Comparison of ENCODE assay signal across 9 mouse cellular contexts in genomic region chr7:28208396-28208987, GRCm38 (mm10). TPM values are rescaled to one million over a fixed set of nuclear protein-coding genes. Genes with fewer than 3 reads are reported as not detected.
DNase-seq lines count a peak whose midpoint lies in the region; ATAC-seq and TF ChIP-seq lines count a peak whose summit lies in the region.
"Had no signal": no experiment of that assay in that cellular context is flagged by ENCODE, and none has a peak within 500 bp of the region (broad histone marks: within the 10 kb centered on the region; RNA-seq: fewer than 3 reads in every experiment).

No protein-coding gene starts in this region.

- no peaks in the 10 kb centered on the region for H3K9me3 ChIP-seq in hindbrain, embryonic 15.5 days
- H3K9me3 ChIP-seq in midbrain, embryonic 16.5 days (replicated peaks; ENCODE audit: control insufficient read depth, low read length, poor library complexity, severe bottlenecking) = no peaks in the 10 kb centered on the region

- H3K4me3 ChIP-seq in kidney, adult 2 months (ENCODE audit: insufficient read depth, low read depth, low read length) = peak overlapping the region; percentile 30
- H3K4me3 ChIP-seq in bone marrow, adult 2 months (replicated peaks; ENCODE audit: control insufficient read depth, low read depth, low read length) = peak overlapping the region; percentile 3
- H3K4me3 ChIP-seq in hindbrain, embryonic 15.5 days = peak overlapping the region; percentile 35
- peak overlapping the region; percentile 29 for H3K4me3 ChIP-seq in midbrain, embryonic 16.5 days (ENCODE audit: low read depth, low read length)

- H3K27me3 ChIP-seq in kidney, adult 2 months (replicated peaks; ENCODE audit: control insufficient read depth, insufficient read depth, low read length) = no peaks in the 10 kb centered on the region
- H3K27me3 ChIP-seq in hindbrain, embryonic 15.5 days = no peaks in the 10 kb centered on the region
- H3K27me3 ChIP-seq in midbrain, embryonic 16.5 days (ENCODE audit: control insufficient read depth, insufficient read depth, low read depth, low read length) = no peaks in the 10 kb centered on the region
- H3K27me3 ChIP-seq: Patski had no signal

- 27% methylated on average over 12 of the region's 12 CpGs for WGBS in kidney, adult 2 months
- 34% methylated on average over 12 of the region's 12 CpGs for WGBS in bone marrow, adult 2 months
- WGBS in hindbrain, embryonic 15.5 days = 41% methylated on average over 12 of the region's 12 CpGs
- 43% methylated on average over 12 of the region's 12 CpGs for WGBS in midbrain, embryonic 16.5 days

- peak overlapping the region; percentile 43; the same call in 1 of the 2 replicates for H3K9ac ChIP-seq in hindbrain, embryonic 15.5 days
- peak overlapping the region; percentile 33; the same call in 1 of the 2 replicates for H3K9ac ChIP-seq in midbrain, embryonic 16.5 days (ENCODE audit: low read depth, low read length)

- no peak for TF ChIP-seq CTCF in kidney, adult 2 months (conservative IDR thresholded peaks at IDR 0.05; ENCODE audit: insufficient read depth, insufficient read length, low read depth, low read length)
- no peak for TF ChIP-seq CTCF in bone marrow, adult 2 months (IDR thresholded peaks at IDR 0.05; ENCODE audit: control insufficient read depth, insufficient read depth, low read length)

- DNase-seq in kidney, adult 2 months = no peak
- no peak for DNase-seq in kidney, postnatal 10 days
- DNase-seq in spleen, adult 12 weeks (ENCODE audit: low spot score) = no peak
- no peak for DNase-seq in T-cell, adult 2 months (ENCODE audit: low spot score)
- no peak for DNase-seq in left cerebral cortex, postnatal 4 days

- peak overlapping the region; percentile 57 for H3K4me2 ChIP-seq in hindbrain, embryonic 15.5 days
- H3K4me2 ChIP-seq in midbrain, embryonic 16.5 days (ENCODE audit: low read length) = peak overlapping the region; percentile 58

- intact Hi-C loops in left cerebral cortex, postnatal 4 days (cut with DNase I) = no loop called here

- no peak for TF ChIP-seq POLR2A in kidney, adult 2 months (IDR thresholded peaks at IDR 0.05; ENCODE audit: low read depth, low read length)
- TF ChIP-seq POLR2A in bone marrow, adult 2 months (IDR thresholded peaks at IDR 0.05; ENCODE audit: borderline replicate concordance, control insufficient read depth, low read depth, low read length) = no peak

- no peaks in the 10 kb centered on the region for H3K36me3 ChIP-seq in kidney, adult 2 months (ENCODE audit: control insufficient read depth, insufficient read depth, low read length)
- no peaks in the 10 kb centered on the region for H3K36me3 ChIP-seq in hindbrain, embryonic 15.5 days
- H3K36me3 ChIP-seq in midbrain, embryonic 16.5 days (ENCODE audit: control insufficient read depth, insufficient read depth, low read length) = no peaks in the 10 kb centered on the region

- peak; percentile 34; the same call in 1 of the 2 replicates for ATAC-seq in hindbrain, embryonic 15.5 days (ENCODE audit: low FRiP score, low read depth)
- ATAC-seq in midbrain, embryonic 16.5 days = no peak
- ATAC-seq: Patski had no signal

- no peaks in the 10 kb centered on the region; the same call in 1 of the 2 replicates for H3K4me1 ChIP-seq in kidney, adult 2 months (ENCODE audit: control insufficient read depth, insufficient read depth, low read length)
- H3K4me1 ChIP-seq in bone marrow, adult 2 months (ENCODE audit: control insufficient read depth, insufficient read depth, low read length) = no peaks in the 10 kb centered on the region
- H3K4me1 ChIP-seq in hindbrain, embryonic 15.5 days (replicated peaks) = 0 out of 2 replicates have a peak, but pooled peaks cover 3% of the 10 kb centered on the region
- peaks cover 3% of the 10 kb centered on the region; the same call in 1 of the 2 replicates for H3K4me1 ChIP-seq in midbrain, embryonic 16.5 days (ENCODE audit: control insufficient read depth, insufficient read depth, low read length)

- H3K27ac ChIP-seq in kidney, adult 2 months (ENCODE audit: insufficient read depth, low read depth, low read length) = no peak overlapping the region
- no peak overlapping the region for H3K27ac ChIP-seq in bone marrow, adult 2 months (ENCODE audit: control insufficient read depth, insufficient read depth, low read depth, low read length, poor library complexity)
- peak overlapping the region; percentile 43; the same call in 1 of the 2 replicates for H3K27ac ChIP-seq in hindbrain, embryonic 15.5 days (replicated peaks)
- peak overlapping the region; percentile 23; the same call in 1 of the 2 replicates for H3K27ac ChIP-seq in midbrain, embryonic 16.5 days (ENCODE audit: low read length)

RNA-seq across cellular contexts. Expression of gene Dyrk1b, which starts 29.2 kb away (rescaled TPM):
- 31.1 and 34.8 TPM in 2 replicates for polyA plus RNA-seq in kidney, adult 2 months (2012; rRNA removed)
- polyA plus RNA-seq in bone marrow, adult 2 months (2011; ENCODE audit: insufficient read depth, insufficient read length, low replicate concordance, missing spikeins) = 8.6 and 10.8 TPM in 2 replicates
- 14.0 and 14.9 TPM in 2 replicates for polyA plus RNA-seq in hindbrain, embryonic 15.5 days (2015; fragmentation: Nextera tagmentation; extraction: Ambion mirVana)
- 10.2 and 12.1 TPM in 2 replicates for polyA plus RNA-seq in midbrain, embryonic 16.5 days (2015; fragmentation: Nextera tagmentation; extraction: Ambion mirVana)
- 10 to 100 TPM; 27.9 TPM for total RNA-seq in left cerebral cortex, postnatal 4 days (2021)

RNA-seq across cellular contexts. Expression of gene Fbl, which starts 39.0 kb away (rescaled TPM):
- polyA plus RNA-seq in kidney, adult 2 months (2012; rRNA removed) = 33.0 and 54.3 TPM in 2 replicates
- polyA plus RNA-seq in bone marrow, adult 2 months (2011; ENCODE audit: insufficient read depth, insufficient read length, low replicate concordance, missing spikeins) = 104 and 144 TPM in 2 replicates
- 76.5 and 81.8 TPM in 2 replicates for polyA plus RNA-seq in hindbrain, embryonic 15.5 days (2015; fragmentation: Nextera tagmentation; extraction: Ambion mirVana)
- polyA plus RNA-seq in midbrain, embryonic 16.5 days (2015; fragmentation: Nextera tagmentation; extraction: Ambion mirVana) = 69.8 and 72.4 TPM in 2 replicates
- 100 to 1,000 TPM; 113 to 121 TPM for total RNA-seq in left cerebral cortex, postnatal 4 days (2021)

RNA-seq across cellular contexts. Expression of gene Eid2, which starts 59.2 kb away (rescaled TPM):
- 5.2 and 5.7 TPM in 2 replicates for polyA plus RNA-seq in kidney, adult 2 months (2012; rRNA removed)
- 0.70 and 3.3 TPM in 2 replicates for polyA plus RNA-seq in bone marrow, adult 2 months (2011; ENCODE audit: insufficient read depth, insufficient read length, low replicate concordance, missing spikeins)
- polyA plus RNA-seq in hindbrain, embryonic 15.5 days (2015; fragmentation: Nextera tagmentation; extraction: Ambion mirVana) = 19.9 and 23.7 TPM in 2 replicates
- 3.5 and 4.3 TPM in 2 replicates for polyA plus RNA-seq in midbrain, embryonic 16.5 days (2015; fragmentation: Nextera tagmentation; extraction: Ambion mirVana)
- total RNA-seq in left cerebral cortex, postnatal 4 days (2021) = 10 to 100 TPM; 73.3 to 78.0 TPM

Comparison
In these comparisons a context has a peak if more than half of its experiments do, and no peak if none do; other contexts are left out.
1. H3K27ac ChIP-seq: peak in hindbrain, embryonic 15.5 days (single experiment) and midbrain, embryonic 16.5 days (single experiment); none in kidney, adult 2 months (single experiment) and bone marrow, adult 2 months (single experiment).
2. Peak in every context shown above with its lines, with median percentiles within 50 percentile points of each other: H3K4me3 ChIP-seq.